Mouse (Mus musculus) thymus, postnatal 4 days (tissue): ENCODE measurements around the gene Efna2.

Experiments
- DNase-seq: peaks from one replicate; pipeline ENCODE4 v3.0.0; 2021

Efna2 gene

GRCm38 (mm10) chr10:80142530-80142925 is 36.8 kb upstream of the Efna2 start:
- DNase-seq = no peak

- DNase-seq = peak; percentile 19
Measured at GRCm38 (mm10) chr10:80143664-80144063, 35.6 kb upstream of the Efna2 start.

- peak; percentile 27 for DNase-seq
Measured at GRCm38 (mm10) chr10:80144159-80144558, 35.1 kb upstream of the Efna2 start.

- peak; percentile 88 for DNase-seq
Measured at GRCm38 (mm10) chr10:80144864-80145838, 34.1 kb upstream of the Efna2 start.

GRCm38 (mm10) chr10:80145896-80146295 is 33.4 kb upstream of the Efna2 start:
- peak; percentile 39 for DNase-seq

- DNase-seq = peak; percentile 19
Measured at GRCm38 (mm10) chr10:80146568-80147011, 32.7 kb upstream of the Efna2 start.

- peak; percentile 21 for DNase-seq
Measured at GRCm38 (mm10) chr10:80147146-80147718, 32.0 kb upstream of the Efna2 start.

- DNase-seq = peak; percentile 81
Measured at GRCm38 (mm10) chr10:80147719-80148601, 31.3 kb upstream of the Efna2 start, which contains the start of gene Midn. Midn (plus strand) TSS chr10:80148272.

- DNase-seq = peak; percentile 98
Measured at GRCm38 (mm10) chr10:80148610-80149290, 30.5 kb upstream of the Efna2 start.

GRCm38 (mm10) chr10:80149291-80150225 is 29.7 kb upstream of the Efna2 start:
- DNase-seq = peak; percentile 96

GRCm38 (mm10) chr10:80150226-80151210 is 28.8 kb upstream of the Efna2 start:
- DNase-seq = peak; percentile 91

- peak; percentile 79 for DNase-seq
Measured at GRCm38 (mm10) chr10:80151211-80152034, 27.9 kb upstream of the Efna2 start.

- peak; percentile 57 for DNase-seq
Measured at GRCm38 (mm10) chr10:80152071-80152872, 27.0 kb upstream of the Efna2 start.

- DNase-seq = peak; percentile 56
Measured at GRCm38 (mm10) chr10:80152873-80153260, 26.4 kb upstream of the Efna2 start.

- no peak for DNase-seq
Measured at GRCm38 (mm10) chr10:80153713-80154112, 25.6 kb upstream of the Efna2 start.

GRCm38 (mm10) chr10:80154384-80154783 is 24.9 kb upstream of the Efna2 start:
- no peak for DNase-seq

- DNase-seq = no peak
Measured at GRCm38 (mm10) chr10:80155277-80155676, 24.0 kb upstream of the Efna2 start.
